26 mouse cellular contexts compared by ENCODE assay signal in genomic region chr2:6743173-6743572, GRCm38 (mm10).
"Had no signal": no experiment of that assay in that cellular context is flagged by ENCODE, and none has a peak within 500 bp of the region (broad histone marks: within the 10 kb centered on the region; RNA-seq: fewer than 3 reads in every experiment).

No protein-coding gene starts in this region.

- H3K9me3 ChIP-seq: heart, embryonic 13.5 days; heart, embryonic 15.5 days; hindbrain, embryonic 13.5 days; hindbrain, embryonic 15.5 days; intestine, embryonic 15.5 days; kidney, embryonic 15.5 days; limb, embryonic 10.5 days; limb, embryonic 12.5 days had no signal

- ATAC-seq: hindbrain, postnatal 0 days; intestine, embryonic 15.5 days had no signal

- H3K9ac ChIP-seq: heart, embryonic 13.5 days; heart, embryonic 15.5 days; hindbrain, embryonic 13.5 days; hindbrain, embryonic 15.5 days; intestine, embryonic 15.5 days; kidney, embryonic 15.5 days; limb, embryonic 12.5 days had no signal

- H3K27me3 ChIP-seq: heart, embryonic 13.5 days; heart, embryonic 15.5 days; hindbrain, embryonic 13.5 days; hindbrain, embryonic 15.5 days; intestine, embryonic 15.5 days; kidney, embryonic 15.5 days; limb, embryonic 12.5 days had no signal

- H3K27ac ChIP-seq: heart, adult 2 months; heart, embryonic 13.5 days; heart, embryonic 15.5 days; hindbrain, embryonic 13.5 days; hindbrain, embryonic 15.5 days; hindbrain, postnatal 0 days; intestine, embryonic 15.5 days; kidney, embryonic 15.5 days; kidney, postnatal 0 days; layer of hippocampus, adult 2 months; left cerebral cortex, adult 2 months; limb, embryonic 10.5 days; limb, embryonic 12.5 days had no signal

- DNase-seq: gastrocnemius, postnatal 14 days; gastrocnemius, postnatal 36 days; heart, adult 11 months; heart, adult 2 months; heart, postnatal 14 days; heart, postnatal 36 days; kidney, adult 11 months; kidney, adult 2 months; kidney, adult 9 months; kidney, postnatal 25 days; kidney, postnatal 4 days; liver had no signal

- H3K4me1 ChIP-seq: heart, embryonic 15.5 days; hindbrain, embryonic 13.5 days; intestine, embryonic 15.5 days; kidney, embryonic 15.5 days; limb, embryonic 10.5 days; limb, embryonic 12.5 days had no signal

- H3K4me3 ChIP-seq: heart, adult 2 months; heart, embryonic 13.5 days; heart, embryonic 15.5 days; hindbrain, embryonic 13.5 days; hindbrain, embryonic 15.5 days; intestine, embryonic 15.5 days; kidney, embryonic 15.5 days; layer of hippocampus, adult 2 months; left cerebral cortex, adult 2 months; limb, embryonic 10.5 days; limb, embryonic 12.5 days had no signal

- H3K36me3 ChIP-seq: heart, embryonic 13.5 days; heart, embryonic 15.5 days; hindbrain, embryonic 13.5 days; hindbrain, embryonic 15.5 days; intestine, embryonic 15.5 days; kidney, embryonic 15.5 days; limb, embryonic 10.5 days; limb, embryonic 12.5 days had no signal

- H3K4me2 ChIP-seq: heart, embryonic 11.5 days; heart, embryonic 13.5 days; heart, embryonic 15.5 days; hindbrain, embryonic 13.5 days; hindbrain, embryonic 15.5 days; intestine, embryonic 15.5 days; kidney, embryonic 15.5 days; limb, embryonic 12.5 days; liver, embryonic 11.5 days had no signal
